Mouse (Mus musculus): ENCODE results near the gene Ccdc27. TPM values are rescaled to one million over a fixed set of nuclear protein-coding genes. Genes with fewer than 3 reads are reported as not detected.

Gene Ccdc27
- polyA plus RNA-seq, 1 experiment from 2014 or later: not detected

DNA sequence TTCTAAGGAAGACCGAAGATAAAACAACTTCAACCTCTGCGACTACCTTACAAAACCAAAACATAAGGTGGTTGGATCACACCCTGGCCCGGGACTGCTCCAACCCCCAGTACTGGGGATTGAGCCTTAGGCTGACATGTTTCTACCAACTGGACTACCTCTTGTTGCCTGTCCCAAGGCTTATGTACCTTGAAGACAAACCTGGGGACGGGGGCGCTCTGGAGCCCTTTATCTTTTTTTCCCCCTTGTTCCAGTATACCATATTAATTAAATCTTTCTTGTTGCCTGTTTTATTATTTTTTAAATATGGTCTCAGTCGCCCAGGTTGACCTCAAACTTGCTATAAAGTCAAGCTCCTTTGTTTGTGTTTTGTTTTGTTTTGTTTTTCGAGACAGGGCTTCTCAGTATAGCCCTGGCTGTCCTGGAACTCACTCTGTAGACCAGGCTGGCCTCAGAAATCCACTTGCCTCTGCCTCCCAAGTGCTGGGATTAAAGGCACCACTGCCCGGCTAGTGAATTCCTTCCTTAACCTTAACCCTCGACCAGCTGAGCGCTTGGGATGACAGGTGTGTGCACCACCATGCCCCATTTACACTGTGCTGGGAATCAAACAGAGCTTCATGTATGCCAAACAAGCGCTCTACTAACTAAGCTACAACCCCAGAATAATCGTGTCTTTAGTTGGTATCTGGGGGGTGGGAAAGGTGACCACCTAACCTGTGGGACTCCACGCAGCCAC lies 31.4 kb downstream of the Ccdc27 start:
- WGBS: 28% methylated on average over 13 of the region's 13 CpGs
- H3K27ac ChIP-seq (replicated peaks; ENCODE audit: low read depth, low read length): no peak overlapping the region; the same call in 1 of the 2 replicates

DNA sequence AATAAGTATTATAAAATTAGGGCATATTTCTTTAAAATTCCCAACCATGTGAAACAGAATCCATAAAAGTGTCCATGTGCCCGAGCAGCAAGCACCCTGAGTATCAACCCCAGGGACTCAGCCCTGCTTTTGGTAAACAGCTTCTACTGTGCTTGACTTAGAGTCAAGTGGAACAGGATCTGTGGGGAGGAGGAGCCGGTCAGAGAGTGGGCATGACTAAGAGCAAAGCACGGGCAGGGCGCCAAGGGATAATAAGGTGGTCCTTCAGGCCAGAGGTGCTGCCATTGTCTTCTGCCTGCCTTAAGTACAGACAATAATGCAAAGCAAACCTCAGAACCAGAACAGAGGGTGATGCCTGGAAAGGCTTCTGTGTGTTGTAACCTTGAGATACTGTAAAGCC lies 34.7 kb downstream of the Ccdc27 start:
- Histone ChIP-seq H3K4me3 (ENCODE audit: low read depth, low read length) (no peak overlapping the region), H3K27me3 (replicated peaks; ENCODE audit: control insufficient read depth, insufficient read depth, low read length) (no peaks in the 10 kb centered on the region), H3K9ac (ENCODE audit: low read depth, low read length) (no peak overlapping the region), H3K9me3 (ENCODE audit: control insufficient read depth, low read length) (no peaks in the 10 kb centered on the region), H3K36me3 (ENCODE audit: control insufficient read depth, insufficient read depth, low read length) (peaks cover 43% of the 10 kb centered on the region), H3K27ac (replicated peaks; ENCODE audit: low read depth, low read length) (no peak overlapping the region), H3K4me1 (ENCODE audit: control insufficient read depth, insufficient read depth, low read length) (peaks cover 3% of the 10 kb centered on the region), H3K4me2 (ENCODE audit: low read depth, low read length) (no peak overlapping the region)
- WGBS: 74% methylated on average over 4 of the region's 4 CpGs
- no peak for ATAC-seq (ENCODE audit: low read depth)
- DNase-seq (ENCODE audit: low spot score): no peak

More for the DNA sequence above, 31.4 kb downstream of the Ccdc27 start:
- ATAC-seq (ENCODE audit: low read depth): peak; percentile 42
- Histone ChIP-seq H3K4me2 (ENCODE audit: low read depth, low read length) (peak overlapping the region; percentile 94), H3K4me1 (ENCODE audit: control insufficient read depth, insufficient read depth, low read length) (peaks cover 12% of the 10 kb centered on the region), H3K36me3 (ENCODE audit: control insufficient read depth, insufficient read depth, low read length) (peaks cover 25% of the 10 kb centered on the region), H3K27me3 (replicated peaks; ENCODE audit: control insufficient read depth, insufficient read depth, low read length) (no peaks in the 10 kb centered on the region), H3K9ac (ENCODE audit: low read depth, low read length) (peak overlapping the region; percentile 95), H3K9me3 (ENCODE audit: control insufficient read depth, low read length) (no peaks in the 10 kb centered on the region), H3K4me3 (ENCODE audit: low read depth, low read length) (peak overlapping the region; percentile 84)
- DNase-seq (ENCODE audit: low spot score): no peak

GRCm38 (mm10) chr4:154006264-154006663 lies 36.2 kb downstream of the Ccdc27 start:
- Histone ChIP-seq H3K36me3 (ENCODE audit: control insufficient read depth, insufficient read depth, low read length) (peaks cover 50% of the 10 kb centered on the region), H3K27ac (replicated peaks; ENCODE audit: low read depth, low read length) (no peak overlapping the region), H3K9me3 (ENCODE audit: control insufficient read depth, low read length) (no peaks in the 10 kb centered on the region), H3K9ac (ENCODE audit: low read depth, low read length) (no peak overlapping the region), H3K4me3 (ENCODE audit: low read depth, low read length) (no peak overlapping the region), H3K4me1 (ENCODE audit: control insufficient read depth, insufficient read depth, low read length) (no peaks in the 10 kb centered on the region), H3K27me3 (replicated peaks; ENCODE audit: control insufficient read depth, insufficient read depth, low read length) (no peaks in the 10 kb centered on the region), H3K4me2 (ENCODE audit: low read depth, low read length) (no peak overlapping the region)
- peak; percentile 30 for DNase-seq (ENCODE audit: low spot score)
- WGBS: 92% methylated on average over 6 of the region's 6 CpGs
- ATAC-seq (ENCODE audit: low read depth): peak; percentile 11; the same call in 1 of the 2 replicates

DNA sequence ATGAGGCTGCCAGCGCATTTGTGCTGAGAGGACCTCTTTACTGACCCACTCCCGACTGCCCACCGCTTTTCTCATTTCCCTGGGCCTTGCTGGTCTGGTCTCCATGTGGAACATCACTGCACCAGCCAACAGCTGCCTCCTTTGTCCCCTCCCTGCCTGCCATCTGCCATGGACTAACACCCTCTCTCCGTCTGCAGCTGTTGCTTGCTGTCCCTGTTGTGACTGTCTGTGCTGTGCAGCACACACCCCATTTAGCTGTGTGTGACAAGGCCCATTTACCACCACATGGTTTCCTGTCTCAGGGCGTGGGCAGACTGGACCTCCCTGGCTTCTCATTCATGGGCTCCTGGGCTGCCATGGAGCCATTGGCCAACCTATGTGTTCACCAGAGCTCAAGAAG lies 37.0 kb downstream of the Ccdc27 start:
- DNase-seq (ENCODE audit: low spot score) (peak; percentile 30), ATAC-seq (ENCODE audit: low read depth) (peak; percentile 62; the same call in 1 of the 2 replicates)
- Histone ChIP-seq H3K9ac (ENCODE audit: low read depth, low read length) (no peak overlapping the region), H3K9me3 (ENCODE audit: control insufficient read depth, low read length) (no peaks in the 10 kb centered on the region), H3K27ac (replicated peaks; ENCODE audit: low read depth, low read length) (no peak overlapping the region), H3K36me3 (ENCODE audit: control insufficient read depth, insufficient read depth, low read length) (peaks cover 50% of the 10 kb centered on the region), H3K27me3 (replicated peaks; ENCODE audit: control insufficient read depth, insufficient read depth, low read length) (no peaks in the 10 kb centered on the region), H3K4me2 (ENCODE audit: low read depth, low read length) (no peak overlapping the region), H3K4me3 (ENCODE audit: low read depth, low read length) (no peak overlapping the region), H3K4me1 (ENCODE audit: control insufficient read depth, insufficient read depth, low read length) (no peaks in the 10 kb centered on the region)
- WGBS: 94% methylated on average over 5 of the region's 5 CpGs

GRCm38 (mm10) chr4:153993505-153993904 lies 49.0 kb downstream of the Ccdc27 start:
- 90% methylated on average over 8 of the region's 8 CpGs for WGBS
- Histone ChIP-seq H3K36me3 (ENCODE audit: control insufficient read depth, insufficient read depth, low read length) (peaks cover 91% of the 10 kb centered on the region), H3K4me2 (ENCODE audit: low read depth, low read length) (no peak overlapping the region), H3K27ac (replicated peaks; ENCODE audit: low read depth, low read length) (no peak overlapping the region), H3K9me3 (ENCODE audit: control insufficient read depth, low read length) (no peaks in the 10 kb centered on the region), H3K27me3 (replicated peaks; ENCODE audit: control insufficient read depth, insufficient read depth, low read length) (no peaks in the 10 kb centered on the region), H3K4me1 (ENCODE audit: control insufficient read depth, insufficient read depth, low read length) (no peaks in the 10 kb centered on the region), H3K9ac (ENCODE audit: low read depth, low read length) (no peak overlapping the region), H3K4me3 (ENCODE audit: low read depth, low read length) (no peak overlapping the region)
- DNase-seq (ENCODE audit: low spot score) (no peak), ATAC-seq (ENCODE audit: low read depth) (no peak)

- Histone ChIP-seq H3K36me3 (ENCODE audit: control insufficient read depth, insufficient read depth, low read length) (peaks cover 91% of the 10 kb centered on the region), H3K9me3 (ENCODE audit: control insufficient read depth, low read length) (no peaks in the 10 kb centered on the region), H3K27me3 (replicated peaks; ENCODE audit: control insufficient read depth, insufficient read depth, low read length) (no peaks in the 10 kb centered on the region), H3K27ac (replicated peaks; ENCODE audit: low read depth, low read length) (no peak overlapping the region), H3K4me3 (ENCODE audit: low read depth, low read length) (no peak overlapping the region), H3K4me1 (ENCODE audit: control insufficient read depth, insufficient read depth, low read length) (no peaks in the 10 kb centered on the region), H3K4me2 (ENCODE audit: low read depth, low read length) (no peak overlapping the region), H3K9ac (ENCODE audit: low read depth, low read length) (no peak overlapping the region)
- ATAC-seq (ENCODE audit: low read depth): no peak
- no peak for DNase-seq (ENCODE audit: low spot score)
- WGBS: 89% methylated on average over 10 of the region's 10 CpGs
Measured at GRCm38 (mm10) chr4:153992715-153993114, 49.8 kb downstream of the Ccdc27 start.

DNA sequence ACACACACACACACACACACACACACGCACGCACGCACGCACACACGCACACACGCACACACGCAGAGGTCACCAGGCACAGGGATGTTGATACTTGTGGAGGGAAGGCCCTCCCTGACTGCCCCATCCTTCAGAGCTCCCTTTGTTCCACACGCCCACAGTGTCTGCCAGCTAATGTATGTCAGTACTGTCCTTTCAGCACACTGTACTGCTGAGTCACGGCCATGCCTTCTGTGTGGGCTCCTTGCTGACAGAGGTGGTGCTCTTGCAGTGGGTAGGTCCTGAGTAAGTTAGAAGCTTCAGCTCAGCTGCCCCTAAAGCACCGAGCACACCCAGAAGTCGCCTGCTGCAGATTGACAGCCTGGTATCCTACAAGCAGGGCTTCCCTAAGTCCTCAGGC lies 62.0 kb downstream of the Ccdc27 start:
- H3K36me3 ChIP-seq (ENCODE audit: control insufficient read depth, insufficient read depth, low read length): peaks cover 62% of the 10 kb centered on the region
- H3K9me3 ChIP-seq (ENCODE audit: control insufficient read depth, low read length): no peaks in the 10 kb centered on the region
- 84% methylated on average over 10 of the region's 11 CpGs for WGBS
- ATAC-seq (ENCODE audit: low read depth) (no peak), DNase-seq (ENCODE audit: low spot score) (no peak)
- H3K27ac ChIP-seq (replicated peaks; ENCODE audit: low read depth, low read length): no peak overlapping the region
- H3K4me3 ChIP-seq (ENCODE audit: low read depth, low read length): no peak overlapping the region
- no peaks in the 10 kb centered on the region for H3K27me3 ChIP-seq (replicated peaks; ENCODE audit: control insufficient read depth, insufficient read depth, low read length)
- H3K9ac ChIP-seq (ENCODE audit: low read depth, low read length): no peak overlapping the region
- no peak overlapping the region for H3K4me2 ChIP-seq (ENCODE audit: low read depth, low read length)
- peaks cover 9% of the 10 kb centered on the region for H3K4me1 ChIP-seq (ENCODE audit: control insufficient read depth, insufficient read depth, low read length)

DNA sequence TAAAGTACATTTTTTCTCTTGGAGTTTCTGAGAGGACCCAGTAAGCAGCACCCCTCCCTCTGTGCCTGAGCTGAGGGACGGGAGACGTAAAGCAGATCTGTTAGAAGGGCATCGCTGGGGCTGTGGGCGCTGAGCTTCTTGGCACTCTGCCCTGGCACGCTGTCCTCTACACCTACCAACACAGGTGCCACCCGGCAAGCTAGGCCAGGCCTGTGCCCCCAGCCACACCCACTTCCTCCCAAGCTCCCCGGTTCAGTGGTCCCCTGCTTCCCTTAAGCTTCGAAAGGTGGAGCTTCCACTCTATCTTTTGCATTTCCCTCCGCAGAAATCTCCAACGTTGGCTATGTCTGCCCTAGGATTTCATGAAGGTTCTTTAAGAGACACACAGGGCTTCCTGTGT lies 63.2 kb downstream of the Ccdc27 start:
- H3K27me3 ChIP-seq (replicated peaks; ENCODE audit: control insufficient read depth, insufficient read depth, low read length): no peaks in the 10 kb centered on the region
- no peak overlapping the region for H3K27ac ChIP-seq (replicated peaks; ENCODE audit: low read depth, low read length)
- DNase-seq (ENCODE audit: low spot score): no peak
- peaks cover 50% of the 10 kb centered on the region for H3K36me3 ChIP-seq (ENCODE audit: control insufficient read depth, insufficient read depth, low read length)
- no peak for ATAC-seq (ENCODE audit: low read depth)
- H3K4me1 ChIP-seq (ENCODE audit: control insufficient read depth, insufficient read depth, low read length): peaks cover 9% of the 10 kb centered on the region
- H3K9me3 ChIP-seq (ENCODE audit: control insufficient read depth, low read length): no peaks in the 10 kb centered on the region
- no peak overlapping the region for H3K4me2 ChIP-seq (ENCODE audit: low read depth, low read length)
- 90% methylated on average over 10 of the region's 10 CpGs for WGBS
- no peak overlapping the region for H3K9ac ChIP-seq (ENCODE audit: low read depth, low read length)
- H3K4me3 ChIP-seq (ENCODE audit: low read depth, low read length): no peak overlapping the region

All from embryonic facial prominence, embryonic 14.5 days (tissue).